Mouse (Mus musculus) stomach, postnatal 0 days (tissue): ENCODE measurements around the gene Lrrk1. TPM values are rescaled to one million over a fixed set of nuclear protein-coding genes. Genes with fewer than 3 reads are reported as not detected.

Experiments
- ATAC-seq: fragments of 200-750 bp; cut with Nextera tagmentation; 2 replicates; pipeline ENCODE4 v1.8.0; 2017; ENCODE audit not compliant: low FRiP score, low TSS enrichment
- DNase-seq: peaks from one replicate; pipeline ENCODE4 v3.0.0-alpha.2; 2016; ENCODE audit warnings: low spot score
- H3K27ac ChIP-seq: fragments of 300-500 bp; sonication (generic); replicated peaks from 2 replicates; pipeline ENCODE4 v1.5.1; 2014; ENCODE audit warnings: mild to moderate bottlenecking, control low read depth
- H3K27me3 ChIP-seq: fragments of 300-500 bp; sonication (generic); 2 replicates; pipeline ENCODE4 v1.6.1; 2014; ENCODE audit warnings: low read length; ENCODE audit not compliant: control insufficient read depth, insufficient read depth
- H3K36me3 ChIP-seq: fragments of 300-500 bp; sonication (generic); 2 replicates; pipeline ENCODE4 v1.6.1; 2014; ENCODE audit warnings: low read length, mixed read lengths; ENCODE audit not compliant: control insufficient read depth, insufficient read depth
- H3K4me1 ChIP-seq: fragments of 300-500 bp; sonication (generic); replicated peaks from 2 replicates; pipeline ENCODE4 v1.6.1; 2014; ENCODE audit warnings: antibody characterized with exemption; ENCODE audit not compliant: control insufficient read depth, insufficient read depth
- H3K4me2 ChIP-seq: fragments of 300-500 bp; sonication (generic); replicated peaks from 2 replicates; pipeline ENCODE4 v1.6.1; 2014; ENCODE audit warnings: low read depth, mild to moderate bottlenecking, control low read depth, moderate library complexity
- H3K4me3 ChIP-seq: fragments of 300-500 bp; sonication (generic); 2 replicates; pipeline ENCODE4 v1.5.1; 2014; ENCODE audit warnings: low read depth, low read length, control low read depth
- H3K9ac ChIP-seq: fragments of 300-500 bp; sonication (generic); 2 replicates; pipeline ENCODE4 v1.6.1; 2014; ENCODE audit warnings: mild to moderate bottlenecking, low read length, control low read depth, mixed read lengths
- H3K9me3 ChIP-seq: fragments of 300-500 bp; sonication (generic); 2 replicates; pipeline ENCODE4 v1.6.1; 2016; ENCODE audit warnings: low read length; ENCODE audit not compliant: control insufficient read depth
- CTCF ChIP-seq: IDR thresholded peaks from 2 replicates; pipeline ENCODE4 v1.5.1; 2016; ENCODE audit warnings: antibody characterized with exemption, low read depth, mild to moderate bottlenecking, moderate library complexity
- EP300 ChIP-seq: optimal IDR thresholded peaks from 2 replicates; pipeline ENCODE3; 2016; ENCODE audit warnings: antibody characterized with exemption
- WGBS: fragments of 180-500 bp; shearing (Covaris S2); extraction: QIAGEN DNeasy Blood & Tissue Kit; methylation state at CpG from one replicate; pipeline ENCODE4 v1.1.7; 2014; 5-methylcytosine and 5-hydroxymethylcytosine counted together
- polyA plus RNA-seq: library from polyadenylated mRNA; unstranded; fragments of >200 nt; fragmentation: Nextera tagmentation; extraction: Ambion mirVana; gene quantifications from 2 replicates; pipeline ENCODE4 v1.2.1, GENCODE M21; 2015

Lrrk1 gene
- polyA plus RNA-seq, 1 experiment from 2014 or later = 9.2 TPM

GRCm38 (mm10) chr7:66282265-66282664 is 105.9 kb downstream of the Lrrk1 start:
- Histone ChIP-seq H3K9me3 (no peaks in the 10 kb centered on the region), H3K9ac (no peak overlapping the region), H3K4me1 (no peaks in the 10 kb centered on the region), H3K27ac (no peak overlapping the region), H3K27me3 (no peaks in the 10 kb centered on the region), H3K36me3 (peaks cover 17% of the 10 kb centered on the region), H3K4me3 (no peak overlapping the region), H3K4me2 (no peak overlapping the region)
- 74% methylated on average over 12 of the region's 12 CpGs for WGBS
- DNase-seq (no peak), ATAC-seq (no peak)
- no peak for TF ChIP-seq EP300
- no peak for TF ChIP-seq CTCF

DNA sequence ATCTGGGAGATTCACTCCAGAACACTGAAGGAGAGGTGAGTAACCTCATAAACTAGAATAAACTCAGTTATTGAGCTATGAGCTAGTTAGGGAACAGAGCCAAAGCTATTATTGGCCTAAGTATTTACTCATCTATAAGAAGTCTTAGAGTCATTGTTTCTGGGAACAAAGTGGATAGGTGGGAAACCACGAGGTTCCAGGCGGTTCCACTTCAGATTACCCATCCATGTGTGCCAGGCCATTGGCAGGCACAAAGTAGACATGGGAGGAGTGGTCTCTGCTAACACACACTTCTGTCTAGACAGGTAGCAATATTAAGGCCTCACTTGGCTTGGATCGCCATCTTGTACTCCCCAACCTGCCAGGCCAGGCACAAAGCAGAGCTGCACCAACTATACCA is 110.1 kb downstream of the Lrrk1 start:
- ATAC-seq = peak; percentile 43; the same call in 1 of the 2 replicates
- H3K36me3 ChIP-seq = peaks cover 9% of the 10 kb centered on the region; the same call in 1 of the 2 replicates
- 54% methylated on average over 3 of the region's 3 CpGs for WGBS

GRCm38 (mm10) chr7:66273494-66273893 is 114.7 kb downstream of the Lrrk1 start:
- no peak for ATAC-seq
- Histone ChIP-seq H3K9ac (no peak overlapping the region), H3K9me3 (no peaks in the 10 kb centered on the region), H3K4me1 (no peaks in the 10 kb centered on the region), H3K27me3 (no peaks in the 10 kb centered on the region), H3K27ac (no peak overlapping the region), H3K4me2 (no peak overlapping the region), H3K4me3 (no peak overlapping the region), H3K36me3 (peaks cover 16% of the 10 kb centered on the region)
- no peak for TF ChIP-seq CTCF
- TF ChIP-seq EP300 = no peak
- WGBS = 88% methylated on average over 5 of the region's 5 CpGs
- no peak for DNase-seq

More for the DNA sequence above, 110.1 kb downstream of the Lrrk1 start:
- peak; percentile 32 for DNase-seq
- H3K27me3 ChIP-seq = no peaks in the 10 kb centered on the region
- H3K9ac ChIP-seq = no peak overlapping the region
- H3K4me3 ChIP-seq = no peak overlapping the region
- TF ChIP-seq EP300 = no peak
- TF ChIP-seq CTCF = no peak
- no peak overlapping the region for H3K27ac ChIP-seq
- no peaks in the 10 kb centered on the region for H3K4me1 ChIP-seq
- H3K9me3 ChIP-seq = no peaks in the 10 kb centered on the region
- H3K4me2 ChIP-seq = no peak overlapping the region

GRCm38 (mm10) chr7:66271226-66271625 is 116.9 kb downstream of the Lrrk1 start:
- Histone ChIP-seq H3K27ac (no peak overlapping the region), H3K4me2 (no peak overlapping the region), H3K9me3 (no peaks in the 10 kb centered on the region), H3K36me3 (peaks cover 14% of the 10 kb centered on the region), H3K9ac (no peak overlapping the region), H3K4me1 (no peaks in the 10 kb centered on the region), H3K27me3 (no peaks in the 10 kb centered on the region), H3K4me3 (no peak overlapping the region)
- ATAC-seq (no peak), DNase-seq (no peak)
- TF ChIP-seq CTCF (peak; percentile 57), EP300 (no peak)
- 60% methylated on average over 6 of the region's 6 CpGs for WGBS

GRCm38 (mm10) chr7:66266942-66267850 is 121.0 kb downstream of the Lrrk1 start:
- no peak for ATAC-seq
- 77% methylated on average over 6 of the region's 6 CpGs for WGBS
- no peaks in the 10 kb centered on the region for H3K9me3 ChIP-seq
- H3K9ac ChIP-seq = no peak overlapping the region
- no peak overlapping the region for H3K4me3 ChIP-seq
- no peak overlapping the region for H3K27ac ChIP-seq
- no peaks in the 10 kb centered on the region for H3K27me3 ChIP-seq
- DNase-seq = no peak
- H3K4me1 ChIP-seq = no peaks in the 10 kb centered on the region
- H3K36me3 ChIP-seq = peaks cover 16% of the 10 kb centered on the region
- TF ChIP-seq CTCF = no peak
- TF ChIP-seq EP300 = no peak
- H3K4me2 ChIP-seq = no peak overlapping the region

DNA sequence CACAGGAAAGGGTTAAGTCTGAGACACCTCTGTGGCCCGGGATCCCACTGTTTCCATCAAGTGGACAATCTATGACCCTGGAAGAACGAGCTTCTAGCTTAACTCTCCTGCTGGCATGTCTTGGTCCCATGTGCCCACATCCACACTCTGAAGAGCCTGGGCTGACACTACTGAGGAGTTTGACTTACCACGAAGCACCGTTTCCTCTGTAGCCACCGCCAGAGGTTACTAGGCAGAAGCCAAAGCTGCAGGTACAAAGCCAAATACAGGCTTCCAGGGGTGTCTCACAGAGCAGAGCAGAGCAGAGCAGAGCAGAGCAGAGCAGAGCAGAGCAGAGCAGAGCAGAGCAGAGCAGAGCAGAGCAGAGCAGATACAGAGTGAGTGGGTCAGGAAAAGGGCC is 124.7 kb downstream of the Lrrk1 start:
- WGBS = 70% methylated on average over 5 of the region's 5 CpGs

More for the DNA sequence above, 124.7 kb downstream of the Lrrk1 start:
- DNase-seq (no peak), ATAC-seq (no peak)
- no peak overlapping the region for H3K27ac ChIP-seq
- TF ChIP-seq EP300 (no peak), CTCF (no peak)
- H3K4me2 ChIP-seq = no peak overlapping the region
- H3K9me3 ChIP-seq = no peaks in the 10 kb centered on the region
- peaks cover 15% of the 10 kb centered on the region for H3K36me3 ChIP-seq
- H3K27me3 ChIP-seq = no peaks in the 10 kb centered on the region
- no peak overlapping the region for H3K4me3 ChIP-seq
- no peaks in the 10 kb centered on the region for H3K4me1 ChIP-seq
- no peak overlapping the region for H3K9ac ChIP-seq
